Mouse (Mus musculus) CH12F3 (cell line): ENCODE data around the gene Syna.

ENCODE experiments used
- in situ Hi-C: fragments of 300-500 bp; cut with MboI; formaldehyde crosslinking; loops from 2 replicates; pipeline ENCODE4 v1.14.3; 2020; ENCODE audit warnings: low sequenced_read_pairs

The Syna gene

GRCm38 (mm10) chr5:134560071-134560449 lies at the start of gene Syna:
Gene Syna, minus strand, starts transcription at chr5:134560171.
- in situ Hi-C loops = no loop called here

GRCm38 (mm10) chr5:134607121-134607520 lies 47.1 kb upstream of the Syna start:
- in situ Hi-C loops = no loop called here

- in situ Hi-C loops = no loop called here
Observed at GRCm38 (mm10) chr5:134606314-134606713, 46.3 kb upstream of the Syna start.

GRCm38 (mm10) chr5:134604376-134604775 lies 44.4 kb upstream of the Syna start:
- in situ Hi-C loops = no loop called here

- in situ Hi-C loops = loop anchor here (25.0 kb wide), 1 partner anchor 210 kb away; no protein-coding TSS in a partner anchor
Observed at GRCm38 (mm10) chr5:134597711-134598110, 37.7 kb upstream of the Syna start.

GRCm38 (mm10) chr5:134593093-134593492 lies 33.1 kb upstream of the Syna start:
- in situ Hi-C loops = loop anchor here (25.0 kb wide), 1 partner anchor 206 kb away; no protein-coding TSS in a partner anchor

- in situ Hi-C loops = loop anchor here (25.0 kb wide), 1 partner anchor 205 kb away; no protein-coding TSS in a partner anchor
Observed at GRCm38 (mm10) chr5:134592026-134592581, 32.1 kb upstream of the Syna start.

GRCm38 (mm10) chr5:134589900-134590299 lies 29.9 kb upstream of the Syna start:
- in situ Hi-C loops = loop anchor here (25.0 kb wide), 1 partner anchor 203 kb away; no protein-coding TSS in a partner anchor

GRCm38 (mm10) chr5:134584798-134585197 lies 24.8 kb upstream of the Syna start:
- in situ Hi-C loops = loop anchor here (5.0 to 25.0 kb wide), 2 partner anchors 33 to 197 kb away; partner anchors contain the start of gene Lat2

- in situ Hi-C loops = loop anchor here (5.0 to 25.0 kb wide), 2 partner anchors 33 to 197 kb away; partner anchors contain the start of gene Lat2
Observed at GRCm38 (mm10) chr5:134583884-134584213, 23.9 kb upstream of the Syna start.

GRCm38 (mm10) chr5:134583006-134583883 lies 23.3 kb upstream of the Syna start:
- in situ Hi-C loops = loop anchor here (5.0 to 25.0 kb wide), 2 partner anchors 34 to 196 kb away; partner anchors contain the start of gene Lat2

GRCm38 (mm10) chr5:134582221-134582907 lies 22.4 kb upstream of the Syna start:
- in situ Hi-C loops = loop anchor here (5.0 to 25.0 kb wide), 2 partner anchors 35 to 195 kb away; partner anchors contain the start of gene Lat2

- in situ Hi-C loops = loop anchor here (5.0 to 25.0 kb wide), 2 partner anchors 36 to 194 kb away; partner anchors contain the start of gene Lat2
Observed at GRCm38 (mm10) chr5:134581146-134581545, 21.2 kb upstream of the Syna start, which contains the start of gene Rfc2. Gene Rfc2, plus strand, starts transcription at chr5:134581366.

- in situ Hi-C loops = loop anchor here (10.0 to 25.0 kb wide), 2 partner anchors 64 to 192 kb away; no protein-coding TSS in a partner anchor
Observed at GRCm38 (mm10) chr5:134579135-134579534, 19.2 kb upstream of the Syna start.

- in situ Hi-C loops = loop anchor here (10.0 to 25.0 kb wide), 2 partner anchors 63 to 190 kb away; no protein-coding TSS in a partner anchor
Observed at GRCm38 (mm10) chr5:134577534-134577933, 17.6 kb upstream of the Syna start.

- in situ Hi-C loops = loop anchor here (10.0 to 25.0 kb wide), 2 partner anchors 62 to 189 kb away; no protein-coding TSS in a partner anchor
Observed at GRCm38 (mm10) chr5:134576517-134577220, 16.7 kb upstream of the Syna start.

- in situ Hi-C loops = loop anchor here (10.0 to 25.0 kb wide), 2 partner anchors 61 to 189 kb away; no protein-coding TSS in a partner anchor
Observed at GRCm38 (mm10) chr5:134575833-134576232, 15.9 kb upstream of the Syna start.

GRCm38 (mm10) chr5:134572508-134573214 lies 12.7 kb upstream of the Syna start:
- in situ Hi-C loops = loop anchor here (10.0 kb wide), 1 partner anchor 58 kb away; no protein-coding TSS in a partner anchor
